Mouse (Mus musculus) frontal cortex, postnatal 25 days (tissue): ENCODE measurements around the gene Pop5.

ENCODE experiments used
- DNase-seq, 2 experiments: peaks; one replicate each; pipeline ENCODE4 v3.0.0; 2022; ENCODE audit warnings: low spot score in 2 of 2

The Pop5 gene

GRCm38 (mm10) chr5:115235786-115236263, at the start of gene Pop5:
TSS of gene Pop5 (plus strand) at chr5:115235836.
- peak; percentile 89 to 95 for DNase-seq

- DNase-seq: no peak
These were observed 49.1 kb upstream of the Pop5 start for GRCm38 (mm10) chr5:115186371-115187073.

GRCm38 (mm10) chr5:115187188-115188131, 48.2 kb upstream of the Pop5 start:
- DNase-seq: peak; percentile 92 to 96

- no peak for DNase-seq
These were observed 46.8 kb upstream of the Pop5 start for GRCm38 (mm10) chr5:115188824-115189223.

GRCm38 (mm10) chr5:115190081-115190480, 45.6 kb upstream of the Pop5 start:
- DNase-seq: no peak

GRCm38 (mm10) chr5:115191880-115192827, 43.5 kb upstream of the Pop5 start:
- DNase-seq: no peak

- DNase-seq: no peak
These were observed 42.8 kb upstream of the Pop5 start for GRCm38 (mm10) chr5:115192828-115193195.

GRCm38 (mm10) chr5:115193226-115193625, 42.4 kb upstream of the Pop5 start:
- DNase-seq: no peak

- no peak for DNase-seq
These were observed 41.7 kb upstream of the Pop5 start, which contains the start of gene Cabp1 for GRCm38 (mm10) chr5:115193669-115194625. TSS of gene Cabp1 (minus strand) at chr5:115194381.

- DNase-seq: no peak
These were observed 40.9 kb upstream of the Pop5 start for GRCm38 (mm10) chr5:115194626-115195221.

- no peak for DNase-seq
These were observed 31.7 kb upstream of the Pop5 start for GRCm38 (mm10) chr5:115203735-115204561.

GRCm38 (mm10) chr5:115204562-115205311, 30.9 kb upstream of the Pop5 start:
- no peak for DNase-seq

- no peak for DNase-seq
These were observed 28.4 kb upstream of the Pop5 start for GRCm38 (mm10) chr5:115207244-115207643.

- no peak for DNase-seq
These were observed 27.7 kb upstream of the Pop5 start for GRCm38 (mm10) chr5:115207892-115208291.

GRCm38 (mm10) chr5:115208601-115209000, 27.0 kb upstream of the Pop5 start:
- no peak for DNase-seq

- DNase-seq: no peak
These were observed 25.3 kb upstream of the Pop5 start for GRCm38 (mm10) chr5:115210380-115210779.

GRCm38 (mm10) chr5:115212451-115212850, 23.2 kb upstream of the Pop5 start:
- no peak for DNase-seq

- no peak for DNase-seq
These were observed 22.8 kb upstream of the Pop5 start for GRCm38 (mm10) chr5:115212861-115213260.
